Comparison of ENCODE assay signal across 8 mouse cellular contexts in genomic region chr13:65278383-65279341, GRCm38 (mm10). TPM values are rescaled to one million over a fixed set of nuclear protein-coding genes. Genes with fewer than 3 reads are reported as not detected.
DNase-seq lines count a peak whose midpoint lies in the region; ATAC-seq and TF ChIP-seq lines count a peak whose summit lies in the region.

Gene Zfp369, plus strand, starts transcription at chr13:65278814.

- WGBS in forebrain, embryonic 15.5 days = under 1% methylated on average over 50 of the region's 50 CpGs
- WGBS in lung, adult 2 months = under 1% methylated on average over 50 of the region's 50 CpGs

- H3K4me1 ChIP-seq in ES-E14 (ENCODE audit: control insufficient read depth in 2 of 2, insufficient read depth in 2 of 2, low read length in 2 of 2, poor library complexity in 1 of 2) = no peaks in the 10 kb centered on the region
- H3K4me1 ChIP-seq in forebrain, embryonic 15.5 days = peaks cover 14% of the 10 kb centered on the region
- H3K4me1 ChIP-seq in lung, adult 2 months (ENCODE audit: control insufficient read depth, insufficient read depth, low read length) = peaks cover 5% of the 10 kb centered on the region; the same call in 1 of the 2 replicates

- peak within 1 kb of the TSS; percentile 73 for H3K27ac ChIP-seq in ES-E14 (ENCODE audit: insufficient read depth, low read depth, low read length, poor library complexity, severe bottlenecking)
- peak within 1 kb of the TSS; percentile 88 for H3K27ac ChIP-seq in forebrain, embryonic 15.5 days (replicated peaks)

- peak; percentile 98 for ATAC-seq in forebrain, embryonic 15.5 days (replicated peaks)
- ATAC-seq in neutrophil, adult 5-6 weeks (ENCODE audit: extremely low read depth, insufficient number of reproducible peaks, low FRiP score, poor library complexity, severe bottlenecking) = peak; percentile 94

- no peak for TF ChIP-seq CTCF in lung, adult 2 months (IDR thresholded peaks at IDR 0.05; ENCODE audit: insufficient read depth, low read length)

- peak; percentile 83 for DNase-seq in ES-E14 (ENCODE audit: low read depth, low spot score)
- peak; percentile 94 for DNase-seq in cerebellum, adult 11-12 months
- peak; percentile 90 for DNase-seq in heart, postnatal 25 days (ENCODE audit: low spot score)
- peak; percentile 95 to 97 for DNase-seq in layer of hippocampus, adult 18-20 months (ENCODE audit: low spot score in 2 of 2)
- DNase-seq in lung, adult 2 months = peak; percentile 93
- peak; percentile 89 to 91 for DNase-seq in thymus, adult 18-20 months

- no peaks in the 10 kb centered on the region for H3K36me3 ChIP-seq in ES-E14 (ENCODE audit: control insufficient read depth, insufficient read depth, low read length, poor library complexity, severe bottlenecking)
- peaks cover 37% of the 10 kb centered on the region for H3K36me3 ChIP-seq in forebrain, embryonic 15.5 days

- peak within 1 kb of the TSS; percentile 92 to 98 for H3K4me3 ChIP-seq in ES-E14 (ENCODE audit: insufficient read depth in 1 of 2, low read depth in 1 of 2, low read length in 2 of 2, poor library complexity in 1 of 2, severe bottlenecking in 1 of 2)
- peak within 1 kb of the TSS; percentile 70 for H3K4me3 ChIP-seq in forebrain, embryonic 15.5 days
- peak within 1 kb of the TSS; percentile 87 for H3K4me3 ChIP-seq in lung, adult 2 months (replicated peaks; ENCODE audit: extremely low read depth, low read depth, low read length)

- H3K9me3 ChIP-seq in ES-E14 (ENCODE audit: control insufficient read depth, insufficient read depth, low read depth, low read length) = no peaks in the 10 kb centered on the region
- H3K9me3 ChIP-seq in forebrain, embryonic 15.5 days = peaks cover 40% of the 10 kb centered on the region

- H3K27me3 ChIP-seq in forebrain, embryonic 15.5 days = no peaks in the 10 kb centered on the region

- peak; percentile 71; the same call in 1 of the 2 replicates for TF ChIP-seq POLR2A in lung, adult 2 months (IDR thresholded peaks at IDR 0.05; ENCODE audit: borderline replicate concordance, extremely low read depth, low read depth, low read length)

- peak within 1 kb of the TSS; percentile 56 for H3K4me2 ChIP-seq in forebrain, embryonic 15.5 days (replicated peaks)

- in situ Hi-C loops in ES-E14 (cut with MboI; ENCODE audit: low sequenced_read_pairs in 2 of 2, unreplicated experiment in 2 of 2) = no loop called here

- intact Hi-C loops in heart, postnatal 25 days (cut with DNase I) = loop anchor here (1.0 to 5.0 kb wide), 2 partner anchors 37 to 166 kb away; partner anchors contain the start of gene Mfsd14b

- peak within 1 kb of the TSS; percentile 86 for H3K9ac ChIP-seq in ES-E14 (ENCODE audit: insufficient read depth, low read depth, low read length, poor library complexity, severe bottlenecking)
- H3K9ac ChIP-seq in forebrain, embryonic 15.5 days (replicated peaks) = peak within 1 kb of the TSS; percentile 76

TF ChIP-seq in ES-E14, 5 proteins besides CTCF, POLR2A, EP300 and RAD21:
- TF ChIP-seq HCFC1 (IDR thresholded peaks at IDR 0.05; ENCODE audit: borderline replicate concordance, insufficient read depth, low read length) (peak; percentile 93), CHD2 (IDR thresholded peaks at IDR 0.05; ENCODE audit: low read depth, low read length) (no peak)

RNA-seq across cellular contexts. Expression of gene Zfp369, which starts in this region (rescaled TPM):
- 30.7 and 36.0 TPM in 2 replicates for total RNA-seq in ES-E14 (2012; rRNA removed)
- 20.4 and 21.0 TPM in 2 replicates for polyA plus RNA-seq in forebrain, embryonic 15.5 days (2015; fragmentation: Nextera tagmentation; extraction: Ambion mirVana)
- 10 to 100 TPM; 20.6 to 23.2 TPM for total RNA-seq in heart, postnatal 25 days (2021)
- total RNA-seq in layer of hippocampus, adult 18-20 months (2021) = 10 to 100 TPM; 65.3 to 66.1 TPM
- 13.3 and 16.7 TPM in 2 replicates for polyA plus RNA-seq in lung, adult 2 months (2012; rRNA removed)
- total RNA-seq in neutrophil, adult 5-6 weeks (2017) = 46.9 and 56.2 TPM in 2 replicates

Comparison
In these comparisons a context has a peak if more than half of its experiments do, and no peak if none do; other contexts are left out.
1. Peak in every context shown above with its lines: DNase-seq, ATAC-seq, H3K4me3 ChIP-seq and H3K27ac ChIP-seq.